Comparison of ENCODE assay signal across 9 mouse cellular contexts in the genomic region with DNA sequence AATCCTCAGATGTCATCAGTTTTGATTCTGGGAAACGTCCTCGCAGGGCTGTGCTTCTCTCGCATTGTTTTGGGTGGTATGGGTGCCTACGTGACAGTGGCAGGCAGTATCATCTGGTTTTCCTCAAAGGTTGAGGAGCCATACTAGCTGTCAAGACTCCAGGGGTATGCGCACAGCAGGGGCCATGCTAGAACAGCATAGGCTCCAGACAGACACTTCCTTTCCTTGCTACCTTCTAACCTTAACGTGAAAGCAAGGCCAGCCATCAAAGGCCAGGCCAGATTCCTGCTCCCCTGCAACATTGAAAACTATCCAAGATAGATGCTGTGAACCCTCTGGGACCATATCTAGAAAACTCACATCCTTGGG. TPM values are rescaled to one million over a fixed set of nuclear protein-coding genes. Genes with fewer than 3 reads are reported as not detected.
A peak's percentile ranks its signal among the peaks of the same experiment; 100 is the strongest.
DNase-seq lines count a peak whose midpoint lies in the region; ATAC-seq and TF ChIP-seq lines count a peak whose summit lies in the region.
"Had no signal": no experiment of that assay in that cellular context is flagged by ENCODE, and none has a peak within 500 bp of the region (broad histone marks: within the 10 kb centered on the region; RNA-seq: fewer than 3 reads in every experiment).

No protein-coding gene starts in this region.

- H3K36me3 ChIP-seq in heart, embryonic 11.5 days (ENCODE audit: control insufficient read depth, insufficient read depth, low read length), result no peaks in the 10 kb centered on the region
- H3K36me3 ChIP-seq in C2C12 (ENCODE audit: control insufficient read depth, insufficient read depth), result peaks cover 3% of the 10 kb centered on the region
- H3K36me3 ChIP-seq in forebrain, embryonic 10.5 days (replicated peaks), result 0 out of 2 replicates have a peak, but pooled peaks cover 3% of the 10 kb centered on the region
- H3K36me3 ChIP-seq in liver, embryonic 12.5 days, result no peaks in the 10 kb centered on the region

- DNase-seq in heart, adult 8-10 months (ENCODE audit: low spot score), result no peak
- no peak for DNase-seq in forebrain, embryonic 10.5 days (ENCODE audit: extremely low spot score, low spot score)
- DNase-seq in retina, postnatal 1 day, result no peak
- no peak for DNase-seq in thymus, postnatal 36 days
- DNase-seq in spleen, postnatal 14 days (ENCODE audit: low spot score in 2 of 2), result no peak

- peaks cover 38% of the 10 kb centered on the region for H3K4me1 ChIP-seq in heart, embryonic 11.5 days (ENCODE audit: control insufficient read depth, insufficient read depth, low read length)
- H3K4me1 ChIP-seq in forebrain, embryonic 10.5 days, result peaks cover 52% of the 10 kb centered on the region
- peaks cover 34% of the 10 kb centered on the region for H3K4me1 ChIP-seq in liver, embryonic 12.5 days

- peak overlapping the region; percentile 62 for H3K4me3 ChIP-seq in heart, embryonic 11.5 days (ENCODE audit: low read depth, low read length)
- peak overlapping the region; percentile 44 for H3K4me3 ChIP-seq in C2C12 (ENCODE audit: insufficient read depth, poor library complexity, severe bottlenecking)
- peak overlapping the region; percentile 75 for H3K4me3 ChIP-seq in forebrain, embryonic 10.5 days
- H3K4me3 ChIP-seq in liver, embryonic 12.5 days, result peak overlapping the region; percentile 60

- H3K9ac ChIP-seq in heart, embryonic 11.5 days (ENCODE audit: low read depth, low read length), result peak overlapping the region; percentile 82; the same call in 1 of the 2 replicates
- H3K9ac ChIP-seq in liver, embryonic 12.5 days, result no peak overlapping the region

- peak overlapping the region; percentile 98 for H3K4me2 ChIP-seq in heart, embryonic 11.5 days
- H3K4me2 ChIP-seq in liver, embryonic 12.5 days, result peak overlapping the region; percentile 94

- H3K9me3 ChIP-seq in heart, embryonic 11.5 days (replicated peaks; ENCODE audit: control insufficient read depth, low read length), result no peaks in the 10 kb centered on the region
- H3K9me3 ChIP-seq in forebrain, embryonic 10.5 days, result no peaks in the 10 kb centered on the region
- no peaks in the 10 kb centered on the region for H3K9me3 ChIP-seq in liver, embryonic 12.5 days (replicated peaks)

- H3ac ChIP-seq in C2C12 (ENCODE audit: control insufficient read depth, insufficient read length, low read depth), result peak overlapping the region; percentile 59

- H3K79me2 ChIP-seq in C2C12 (ENCODE audit: control insufficient read depth, insufficient read depth), result no peaks in the 10 kb centered on the region

- 0 out of 2 replicates have a peak, but pooled peaks have one; percentile 7 for ATAC-seq in heart, embryonic 11.5 days (replicated peaks; ENCODE audit: insufficient number of reproducible peaks, low FRiP score, low TSS enrichment)
- no peak for ATAC-seq in liver, embryonic 12.5 days

- peak overlapping the region; percentile 86 for H3K27ac ChIP-seq in heart, embryonic 11.5 days (ENCODE audit: low read depth, low read length)
- peak overlapping the region; percentile 96 for H3K27ac ChIP-seq in forebrain, embryonic 10.5 days
- H3K27ac ChIP-seq in liver, embryonic 12.5 days, result no peak overlapping the region

- peaks cover 10% of the 10 kb centered on the region; the same call in 1 of the 2 replicates for H3K27me3 ChIP-seq in heart, embryonic 11.5 days (ENCODE audit: control insufficient read depth, insufficient read depth, low read length)
- H3K27me3 ChIP-seq in C2C12 (ENCODE audit: control insufficient read depth, insufficient read depth, insufficient read length), result no peaks in the 10 kb centered on the region
- peaks cover 16% of the 10 kb centered on the region for H3K27me3 ChIP-seq in forebrain, embryonic 10.5 days (ENCODE audit: poor library complexity, severe bottlenecking)
- H3K27me3 ChIP-seq in liver, embryonic 12.5 days (replicated peaks), result peaks cover 63% of the 10 kb centered on the region
- H3K27me3 ChIP-seq: Patski had no signal

- H3K79me3 ChIP-seq in C2C12 (ENCODE audit: low read depth), result no peaks in the 10 kb centered on the region

- 3% methylated on average over 6 of the region's 6 CpGs for WGBS in heart, embryonic 11.5 days (ENCODE audit: insufficient replicate concordance)
- 9% methylated on average over 6 of the region's 6 CpGs for WGBS in forebrain, embryonic 10.5 days
- WGBS in liver, embryonic 12.5 days (ENCODE audit: insufficient replicate concordance), result 6% methylated on average over 6 of the region's 6 CpGs

- no peak for TF ChIP-seq CTCF in C2C12 (IDR thresholded peaks at IDR 0.05; ENCODE audit: control insufficient read depth, insufficient read depth, insufficient read length)

TF ChIP-seq in C2C12, 6 proteins besides CTCF, POLR2A, EP300 and RAD21:
- TF ChIP-seq MYOG (IDR thresholded peaks at IDR 0.05; ENCODE audit: control insufficient read depth, extremely low read depth, insufficient read length), result no peak
- TF ChIP-seq CEBPB (IDR thresholded peaks at IDR 0.05; ENCODE audit: low read depth), result no peak
- no peak for TF ChIP-seq MAX (IDR thresholded peaks at IDR 0.05)
- no peak for TF ChIP-seq FOSL1 (IDR thresholded peaks at IDR 0.05; ENCODE audit: insufficient read depth, low read length, poor library complexity, severe bottlenecking)
- no peak for TF ChIP-seq MYOD1 (IDR thresholded peaks at IDR 0.05; ENCODE audit: control insufficient read depth, insufficient read length, low read depth)
- TF ChIP-seq USF1 (IDR thresholded peaks at IDR 0.05; ENCODE audit: low read depth), result no peak

RNA-seq across cellular contexts. Expression of a gene that starts 8.8 kb away (rescaled TPM):
- polyA plus RNA-seq in heart, embryonic 11.5 days (2014; fragmentation: Nextera tagmentation; extraction: Ambion mirVana), result 44.2 and 50.7 TPM in 2 replicates
- total RNA-seq in heart, adult 8-10 months (2022), result 10 to 100 TPM in 1 of 4 experiments, 1 to 10 TPM in 3; 7.0 to 11.7 (median 8.5) TPM
- polyA plus RNA-seq in C2C12 (2012; fragmentation: generic; extraction: Trizol), result 77.7 TPM
- polyA plus RNA-seq in forebrain, embryonic 10.5 days (2016; fragmentation: Nextera tagmentation; extraction: Ambion mirVana), result 61.4 and 70.4 TPM in 2 replicates
- polyA plus RNA-seq in liver, embryonic 12.5 days (2016; fragmentation: Nextera tagmentation; extraction: Ambion mirVana), result 21.4 and 21.7 TPM in 2 replicates

RNA-seq across cellular contexts. Expression of a gene that starts 21.2 kb away (rescaled TPM):
- polyA plus RNA-seq in heart, embryonic 11.5 days (2014; fragmentation: Nextera tagmentation; extraction: Ambion mirVana), result 1.5 and 2.2 TPM in 2 replicates
- 10 to 100 TPM; 25.1 to 30.4 (median 29.8) TPM for total RNA-seq in heart, adult 8-10 months (2022)
- 85.1 TPM for polyA plus RNA-seq in C2C12 (2012; fragmentation: generic; extraction: Trizol)
- polyA plus RNA-seq in forebrain, embryonic 10.5 days (2016; fragmentation: Nextera tagmentation; extraction: Ambion mirVana), result 2.3 and 3.8 TPM in 2 replicates
- polyA plus RNA-seq in liver, embryonic 12.5 days (2016; fragmentation: Nextera tagmentation; extraction: Ambion mirVana), result 0.57 and 0.64 TPM in 2 replicates

RNA-seq across cellular contexts. Expression of a gene that starts 25.5 kb away (rescaled TPM):
- polyA plus RNA-seq in heart, embryonic 11.5 days (2014; fragmentation: Nextera tagmentation; extraction: Ambion mirVana), result 18.9 and 22.5 TPM in 2 replicates
- 10 to 100 TPM; 21.6 to 29.6 (median 26.3) TPM for total RNA-seq in heart, adult 8-10 months (2022)
- polyA plus RNA-seq in C2C12 (2012; fragmentation: generic; extraction: Trizol), result 17.2 TPM
- 22.4 and 24.2 TPM in 2 replicates for polyA plus RNA-seq in forebrain, embryonic 10.5 days (2016; fragmentation: Nextera tagmentation; extraction: Ambion mirVana)
- 9.2 and 10.1 TPM in 2 replicates for polyA plus RNA-seq in liver, embryonic 12.5 days (2016; fragmentation: Nextera tagmentation; extraction: Ambion mirVana)

RNA-seq across cellular contexts. Expression of a gene that starts 49.8 kb away (rescaled TPM):
- 33.7 and 39.5 TPM in 2 replicates for polyA plus RNA-seq in heart, embryonic 11.5 days (2014; fragmentation: Nextera tagmentation; extraction: Ambion mirVana)
- 10 to 100 TPM; 22.9 to 28.1 (median 24.6) TPM for total RNA-seq in heart, adult 8-10 months (2022)
- 27.2 TPM for polyA plus RNA-seq in C2C12 (2012; fragmentation: generic; extraction: Trizol)
- polyA plus RNA-seq in forebrain, embryonic 10.5 days (2016; fragmentation: Nextera tagmentation; extraction: Ambion mirVana), result 50.8 and 58.1 TPM in 2 replicates
- polyA plus RNA-seq in liver, embryonic 12.5 days (2016; fragmentation: Nextera tagmentation; extraction: Ambion mirVana), result 46.2 and 47.1 TPM in 2 replicates

Comparison
In these comparisons a context has a peak if more than half of its experiments do, and no peak if none do; other contexts are left out.
1. RNA of a gene that starts 21.2 kb away (polyA plus RNA-seq): 85.1 TPM in C2C12 (single experiment); 2.3 to 3.8 TPM in forebrain, embryonic 10.5 days, 1.5 to 2.2 TPM in heart, embryonic 11.5 days and 0.57 to 0.64 TPM in liver, embryonic 12.5 days; every median in the first group is over 10 times any median in the second.
2. Peak in every context shown above with its lines, with median percentiles within 50 percentile points of each other: H3K4me3 ChIP-seq.